In genomic region chr2:78722739-78723138, GRCm38 (mm10) we compare ENCODE assay signal across 15 mouse cellular contexts.
"Had no signal": no experiment of that assay in that cellular context is flagged by ENCODE, and none has a peak within 500 bp of the region (broad histone marks: within the 10 kb centered on the region; RNA-seq: fewer than 3 reads in every experiment).

No protein-coding gene starts in this region.

- H3K9ac ChIP-seq: limb, embryonic 12.5 days; liver, embryonic 13.5 days; liver, postnatal 0 days; midbrain, embryonic 15.5 days; neural tube, embryonic 12.5 days; stomach, embryonic 15.5 days had no signal

- DNase-seq: kidney, adult 18-20 months; kidney, postnatal 10 days; kidney, postnatal 4 days; liver; liver, embryonic 13.5 days; liver, postnatal 0 days; thymus, postnatal 36 days had no signal

- H3K27me3 ChIP-seq: limb, embryonic 12.5 days; liver, embryonic 13.5 days; megakaryocyte, embryonic 14.5 days; midbrain, embryonic 15.5 days; neural tube, embryonic 12.5 days; stomach, embryonic 15.5 days had no signal

- H3K27ac ChIP-seq: hindbrain, postnatal 0 days; limb, embryonic 12.5 days; liver, embryonic 13.5 days; macrophage; midbrain, embryonic 15.5 days; neural tube, embryonic 12.5 days; stomach, embryonic 15.5 days had no signal

- H3K4me2 ChIP-seq: limb, embryonic 12.5 days; liver, embryonic 13.5 days; midbrain, embryonic 11.5 days; midbrain, embryonic 15.5 days; neural tube, embryonic 12.5 days; stomach, embryonic 15.5 days had no signal

- H3K4me3 ChIP-seq: limb, embryonic 12.5 days; liver, embryonic 13.5 days; megakaryocyte, embryonic 14.5 days; midbrain, embryonic 15.5 days; neural tube, embryonic 12.5 days; stomach, embryonic 15.5 days had no signal

- H3K4me1 ChIP-seq: limb, embryonic 12.5 days; megakaryocyte, embryonic 14.5 days; midbrain, embryonic 15.5 days; neural tube, embryonic 12.5 days; stomach, embryonic 15.5 days had no signal

- ATAC-seq: hindbrain, postnatal 0 days; liver, postnatal 0 days; midbrain, embryonic 15.5 days had no signal

- H3K36me3 ChIP-seq: limb, embryonic 12.5 days; liver, embryonic 13.5 days; midbrain, embryonic 15.5 days; neural tube, embryonic 12.5 days; stomach, embryonic 15.5 days had no signal

- H3K9me3 ChIP-seq: limb, embryonic 12.5 days; liver, embryonic 13.5 days; megakaryocyte, embryonic 14.5 days; midbrain, embryonic 15.5 days; neural tube, embryonic 12.5 days; stomach, embryonic 15.5 days had no signal
